Mouse (Mus musculus) hindbrain, postnatal 0 days (tissue): ENCODE measurements around the gene Mtcl1. TPM values are rescaled to one million over a fixed set of nuclear protein-coding genes. Genes with fewer than 3 reads are reported as not detected.
A peak's percentile ranks its signal among the peaks of the same experiment; 100 is the strongest.

ENCODE experiments used
- ATAC-seq: fragments of 200-750 bp; cut with Nextera tagmentation; 2 replicates; pipeline ENCODE4 v1.8.0; 2017; ENCODE audit warnings: mild to moderate bottlenecking, moderate TSS enrichment, moderate library complexity
- DNase-seq: peaks from one replicate; pipeline ENCODE4 v3.0.0-alpha.2; 2015; ENCODE audit warnings: low spot score
- H3K27ac ChIP-seq: fragments of 300-500 bp; sonication (generic); 2 replicates; pipeline ENCODE4 v1.5.1; 2014; ENCODE audit warnings: mild to moderate bottlenecking
- H3K27me3 ChIP-seq: fragments of 300-500 bp; sonication (generic); 2 replicates; pipeline ENCODE4 v1.6.1; 2014; ENCODE audit warnings: low read length, mixed read lengths; ENCODE audit not compliant: insufficient read depth
- H3K36me3 ChIP-seq: fragments of 300-500 bp; sonication (generic); 2 replicates; pipeline ENCODE4 v1.6.1; 2014; ENCODE audit warnings: low read length, mixed read lengths; ENCODE audit not compliant: insufficient read depth
- H3K4me1 ChIP-seq: fragments of 300-500 bp; sonication (generic); 2 replicates; pipeline ENCODE4 v1.6.1; 2014; ENCODE audit warnings: antibody characterized with exemption, low read length, mixed read lengths; ENCODE audit not compliant: insufficient read depth
- H3K4me2 ChIP-seq: fragments of 300-500 bp; sonication (generic); 2 replicates; pipeline ENCODE4 v1.6.1; 2014; ENCODE audit warnings: low read depth, mild to moderate bottlenecking, low read length, moderate library complexity, mixed read lengths
- H3K4me3 ChIP-seq: fragments of 300-500 bp; sonication (generic); 2 replicates; pipeline ENCODE4 v1.5.1; 2014; ENCODE audit warnings: low read length
- H3K9ac ChIP-seq: fragments of 300-500 bp; sonication (generic); replicated peaks from 2 replicates; pipeline ENCODE4 v1.6.1; 2014; ENCODE audit warnings: mild to moderate bottlenecking, low read length, moderate library complexity, mixed read lengths
- H3K9me3 ChIP-seq: fragments of 300-500 bp; sonication (generic); 2 replicates; pipeline ENCODE4 v1.6.1; 2016; ENCODE audit warnings: low read length, mixed read lengths
- CTCF ChIP-seq: IDR thresholded peaks from 2 replicates; pipeline ENCODE4 v1.5.1; 2016; ENCODE audit warnings: antibody characterized with exemption, control low read depth, low read depth
- WGBS: fragments of 180-500 bp; shearing (Covaris S2); extraction: QIAGEN DNeasy Blood & Tissue Kit; methylation state at CpG from one replicate; pipeline ENCODE4 v1.1.7; 2014; 5-methylcytosine and 5-hydroxymethylcytosine counted together
- polyA plus RNA-seq: library from polyadenylated mRNA; unstranded; fragments of >200 nt; fragmentation: Nextera tagmentation; extraction: Ambion mirVana; gene quantifications from 2 replicates; pipeline ENCODE4 v1.2.1, GENCODE M21; 2015
- total RNA-seq: library from RNA; depleted of rRNA; stranded (reverse); fragments of >200 nt; gene quantifications from 2 replicates; pipeline ENCODE4 v1.2.3, GENCODE M21; 2014

Gene Mtcl1
- total and polyA plus RNA-seq, 2 experiments from 2014 or later, result 13.8 to 27.0 TPM

GRCm38 (mm10) chr17:66419421-66419820, 30.1 kb downstream of the Mtcl1 start:
- H3K4me1 ChIP-seq, result peaks cover 18% of the 10 kb centered on the region
- WGBS, result 69% methylated on average over 8 of the region's 8 CpGs
- ATAC-seq (no peak), DNase-seq (no peak)
- H3K4me2 ChIP-seq, result no peak overlapping the region
- peaks cover 7% of the 10 kb centered on the region; the same call in 1 of the 2 replicates for H3K36me3 ChIP-seq
- H3K9ac ChIP-seq, result no peak overlapping the region
- H3K9me3 ChIP-seq, result no peaks in the 10 kb centered on the region
- H3K27me3 ChIP-seq, result no peaks in the 10 kb centered on the region
- no peak overlapping the region for H3K27ac ChIP-seq
- no peak overlapping the region for H3K4me3 ChIP-seq
- no peak for TF ChIP-seq CTCF

DNA sequence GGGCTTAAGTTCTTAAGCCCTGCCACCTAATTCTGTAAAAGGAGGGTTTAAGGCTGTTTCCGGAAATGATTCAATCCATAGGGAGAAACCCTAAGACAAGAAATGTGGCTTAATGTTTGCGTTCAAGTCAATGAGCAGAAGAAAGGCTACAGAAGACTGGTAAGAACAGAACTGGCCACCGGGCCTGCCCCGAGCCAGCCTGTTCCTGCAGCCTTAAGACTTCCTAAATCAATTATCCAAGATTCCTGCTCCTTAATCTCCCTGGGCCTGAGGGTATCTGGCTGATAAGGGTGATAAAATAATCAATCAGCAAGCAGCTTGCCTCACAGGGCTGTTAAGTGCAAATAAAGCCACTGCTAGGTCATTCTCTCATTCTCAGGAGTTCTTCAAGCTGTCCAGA, 31.8 kb downstream of the Mtcl1 start:
- peak overlapping the region; percentile 51; the same call in 1 of the 2 replicates for H3K27ac ChIP-seq
- 40% methylated on average over 4 of the region's 4 CpGs for WGBS
- no peak overlapping the region for H3K4me3 ChIP-seq
- ATAC-seq, result no peak
- H3K4me2 ChIP-seq, result no peak overlapping the region
- no peaks in the 10 kb centered on the region for H3K9me3 ChIP-seq
- peaks cover 18% of the 10 kb centered on the region for H3K4me1 ChIP-seq
- TF ChIP-seq CTCF, result no peak
- DNase-seq, result no peak
- no peaks in the 10 kb centered on the region for H3K36me3 ChIP-seq
- no peaks in the 10 kb centered on the region for H3K27me3 ChIP-seq
- no peak overlapping the region for H3K9ac ChIP-seq

GRCm38 (mm10) chr17:66417329-66417728, 32.2 kb downstream of the Mtcl1 start:
- Histone ChIP-seq H3K27me3 (no peaks in the 10 kb centered on the region), H3K27ac (peak overlapping the region; percentile 51; the same call in 1 of the 2 replicates), H3K9ac (0 out of 2 replicates have a peak overlapping the region, but pooled peaks have one; percentile 1), H3K4me2 (peak overlapping the region; percentile 51), H3K36me3 (no peaks in the 10 kb centered on the region), H3K4me1 (peaks cover 18% of the 10 kb centered on the region), H3K9me3 (no peaks in the 10 kb centered on the region), H3K4me3 (peak overlapping the region; percentile 14)
- ATAC-seq (peak; percentile 24), DNase-seq (no peak)
- TF ChIP-seq CTCF, result no peak
- 20% methylated on average over 5 of the region's 5 CpGs for WGBS

- DNase-seq (peak; percentile 74), ATAC-seq (peak; percentile 67)
- Histone ChIP-seq H3K4me3 (peak overlapping the region; percentile 14), H3K9me3 (no peaks in the 10 kb centered on the region), H3K4me1 (peaks cover 18% of the 10 kb centered on the region), H3K27ac (peak overlapping the region; percentile 51), H3K27me3 (no peaks in the 10 kb centered on the region), H3K36me3 (no peaks in the 10 kb centered on the region), H3K4me2 (peak overlapping the region; percentile 51), H3K9ac (peak overlapping the region; percentile 1; the same call in 1 of the 2 replicates)
- WGBS, result 10% methylated on average over 14 of the region's 14 CpGs
- TF ChIP-seq CTCF, result peak; percentile 28; the same call in 1 of the 2 replicates
Observed at GRCm38 (mm10) chr17:66416841-66417313, 32.7 kb downstream of the Mtcl1 start.

DNA sequence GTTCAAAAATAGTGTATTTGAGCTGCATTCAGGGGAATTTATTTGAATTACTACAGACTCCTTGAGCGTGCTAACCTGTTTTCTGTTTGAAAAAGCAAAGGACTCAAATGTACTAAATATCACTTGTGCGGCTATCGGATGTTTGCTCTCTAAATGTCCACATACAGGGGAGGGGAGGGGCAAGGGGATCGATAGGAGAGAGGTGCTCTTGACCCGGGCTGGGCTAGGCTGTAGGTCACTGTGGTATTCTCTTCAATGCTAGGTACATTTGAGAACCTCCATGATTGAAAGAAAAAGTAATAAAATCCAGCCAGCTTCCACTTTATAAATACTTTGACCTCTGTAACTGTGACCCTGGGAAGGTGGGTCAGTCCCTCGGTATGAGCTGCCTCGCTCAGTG, 33.1 kb downstream of the Mtcl1 start:
- H3K9ac ChIP-seq, result peak overlapping the region; percentile 1; the same call in 1 of the 2 replicates
- peak overlapping the region; percentile 51 for H3K4me2 ChIP-seq
- no peak for ATAC-seq
- H3K9me3 ChIP-seq, result no peaks in the 10 kb centered on the region
- 56% methylated on average over 7 of the region's 7 CpGs for WGBS
- no peak for DNase-seq
- H3K27ac ChIP-seq, result peak overlapping the region; percentile 41
- H3K27me3 ChIP-seq, result no peaks in the 10 kb centered on the region
- no peaks in the 10 kb centered on the region for H3K36me3 ChIP-seq
- H3K4me3 ChIP-seq, result 0 out of 2 replicates have a peak overlapping the region, but pooled peaks have one; percentile 14
- H3K4me1 ChIP-seq, result peaks cover 18% of the 10 kb centered on the region
- no peak for TF ChIP-seq CTCF

GRCm38 (mm10) chr17:66414331-66414730, 35.2 kb downstream of the Mtcl1 start:
- WGBS, result 100% methylated on average over 1 of the region's 1 CpGs
- Histone ChIP-seq H3K9me3 (no peaks in the 10 kb centered on the region), H3K4me3 (no peak overlapping the region), H3K4me1 (peaks cover 18% of the 10 kb centered on the region), H3K27ac (no peak overlapping the region), H3K36me3 (no peaks in the 10 kb centered on the region), H3K9ac (no peak overlapping the region), H3K27me3 (no peaks in the 10 kb centered on the region), H3K4me2 (no peak overlapping the region)
- ATAC-seq (no peak), DNase-seq (no peak)
- no peak for TF ChIP-seq CTCF
